Mouse (Mus musculus) heart, postnatal 0 days (tissue): ENCODE results near the gene Tspan18.

Experiments used
- CTCF ChIP-seq: IDR thresholded peaks from 2 replicates; pipeline ENCODE4 v1.5.1; 2016; ENCODE audit warnings: antibody characterized with exemption, control low read depth, low read depth
- EP300 ChIP-seq: IDR thresholded peaks from 2 replicates; pipeline ENCODE4 v1.6.1; 2016; ENCODE audit warnings: antibody characterized with exemption, low read depth

DNA sequence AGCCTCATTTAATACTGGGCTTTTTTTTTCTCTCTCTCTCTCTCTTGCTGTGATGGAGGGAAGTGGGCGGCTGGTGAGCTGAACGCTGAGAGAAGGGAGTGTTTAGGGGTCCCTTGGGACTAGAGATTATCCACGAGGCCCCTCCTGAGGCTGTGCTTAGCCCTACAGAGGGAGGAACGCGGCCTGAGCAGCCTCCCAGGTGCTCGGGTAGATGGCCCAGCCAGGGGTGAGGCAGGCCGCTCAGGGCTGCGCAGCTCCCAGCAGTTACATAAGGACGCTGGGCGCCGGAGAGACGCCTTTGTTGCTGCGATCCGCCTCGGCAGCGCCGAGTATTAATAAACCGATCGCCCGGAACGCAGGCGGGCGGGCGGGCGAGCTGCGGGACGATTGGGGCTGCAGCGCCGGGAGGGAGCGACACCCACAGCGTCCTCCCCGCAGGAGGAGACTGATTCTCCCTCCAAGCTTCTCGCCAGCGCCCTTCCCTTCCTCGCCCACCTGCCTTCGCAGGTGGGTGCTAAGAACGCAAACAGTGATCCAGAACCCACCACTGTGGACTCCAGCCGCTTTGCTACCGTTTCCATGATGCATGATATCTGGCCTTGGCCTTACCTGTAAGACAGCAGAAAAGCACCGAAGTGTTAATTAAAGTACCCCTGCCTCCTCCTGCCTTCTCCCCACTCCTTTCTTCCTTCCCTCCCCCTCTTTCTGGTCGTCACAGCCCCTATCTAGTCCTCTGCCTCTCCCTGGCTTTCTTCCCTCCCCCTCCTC is 154.0 kb downstream of the Tspan18 start:
- TF ChIP-seq CTCF: no peak
- no peak for TF ChIP-seq EP300
